Mouse (Mus musculus) midbrain, embryonic 11.5 days (tissue): ENCODE results near the gene Plet1. TPM values are rescaled to one million over a fixed set of nuclear protein-coding genes. Genes with fewer than 3 reads are reported as not detected.

Source experiments
- ATAC-seq: fragments of 200-750 bp; cut with Nextera tagmentation; 2 replicates; pipeline ENCODE4 v1.8.0; 2017; ENCODE audit warnings: moderate TSS enrichment, moderate library complexity; ENCODE audit not compliant: low FRiP score
- DNase-seq: peaks from one replicate; pipeline ENCODE4 v3.0.0; 2015; ENCODE audit warnings: low spot score; ENCODE audit errors: missing footprints
- H3K27ac ChIP-seq: fragments of 300-500 bp; sonication (generic); 2 replicates; pipeline ENCODE4 v1.5.1; 2014; ENCODE audit warnings: low read depth, low read length
- H3K27me3 ChIP-seq: fragments of 300-500 bp; sonication (generic); 2 replicates; pipeline ENCODE4 v1.6.1; 2014; ENCODE audit warnings: mild to moderate bottlenecking, low read length, moderate library complexity, mixed read lengths; ENCODE audit not compliant: control insufficient read depth, insufficient read depth
- H3K36me3 ChIP-seq: fragments of 300-500 bp; sonication (generic); 2 replicates; pipeline ENCODE4 v1.6.1; 2014; ENCODE audit warnings: mild to moderate bottlenecking, low read length, moderate library complexity, mixed read lengths; ENCODE audit not compliant: control insufficient read depth, insufficient read depth
- H3K4me1 ChIP-seq: fragments of 300-500 bp; sonication (generic); 2 replicates; pipeline ENCODE4 v1.6.1; 2014; ENCODE audit warnings: low read length; ENCODE audit not compliant: control insufficient read depth, insufficient read depth
- H3K4me2 ChIP-seq: fragments of 300-500 bp; sonication (generic); 2 replicates; pipeline ENCODE4 v1.6.1; 2014; ENCODE audit warnings: mild to moderate bottlenecking, moderate library complexity
- H3K4me3 ChIP-seq: fragments of 300-500 bp; sonication (generic); 2 replicates; pipeline ENCODE4 v1.5.1; 2014; ENCODE audit warnings: low read depth, low read length
- H3K9ac ChIP-seq: fragments of 300-500 bp; sonication (generic); 2 replicates; pipeline ENCODE4 v1.6.1; 2014; ENCODE audit warnings: low read length
- H3K9me3 ChIP-seq: fragments of 300-500 bp; sonication (generic); 2 replicates; pipeline ENCODE4 v1.6.1; 2016; ENCODE audit warnings: low read length; ENCODE audit not compliant: control insufficient read depth
- WGBS: fragments of 180-500 bp; shearing (Covaris S2); extraction: QIAGEN DNeasy Blood & Tissue Kit; methylation state at CpG from one replicate; pipeline ENCODE4 v1.1.7; 2014; 5-methylcytosine and 5-hydroxymethylcytosine counted together
- polyA plus RNA-seq: library from polyadenylated mRNA; unstranded; fragments of >200 nt; fragmentation: Nextera tagmentation; extraction: Ambion mirVana; gene quantifications from 2 replicates; pipeline ENCODE4 v1.2.1, GENCODE M21; 2014

Gene Plet1
- polyA plus RNA-seq, 1 experiment from 2014 or later, result 0.78 TPM

- Histone ChIP-seq H3K9me3 (no peaks in the 10 kb centered on the region), H3K9ac (no peak overlapping the region), H3K36me3 (no peaks in the 10 kb centered on the region), H3K4me1 (no peaks in the 10 kb centered on the region), H3K27ac (no peak overlapping the region), H3K4me2 (no peak overlapping the region), H3K27me3 (no peaks in the 10 kb centered on the region), H3K4me3 (no peak overlapping the region)
- 90% methylated on average over 6 of the region's 6 CpGs for WGBS
- ATAC-seq (no peak), DNase-seq (no peak)
These were observed 26.4 kb downstream of the Plet1 start for GRCm38 (mm10) chr9:50520748-50521147.

DNA sequence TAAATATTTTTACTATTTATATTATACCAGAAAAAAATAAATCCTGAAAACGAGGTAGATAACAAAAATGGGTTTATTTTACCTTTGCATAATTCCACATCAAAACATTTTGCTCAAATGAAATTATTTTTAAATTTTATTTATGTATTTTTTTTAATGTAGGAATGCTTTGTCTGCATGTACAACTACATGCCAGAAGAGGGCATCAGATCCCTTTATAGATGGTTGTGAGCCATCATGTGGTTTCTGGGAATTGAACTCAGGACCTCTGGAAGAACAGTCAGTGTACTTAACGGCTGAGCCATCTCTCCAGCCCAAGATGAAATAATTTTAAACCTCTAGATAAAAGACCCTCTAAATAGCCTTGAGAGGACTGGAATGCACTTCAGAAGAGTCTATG, 27.2 kb downstream of the Plet1 start:
- Histone ChIP-seq H3K4me3 (no peak overlapping the region), H3K27ac (no peak overlapping the region), H3K36me3 (no peaks in the 10 kb centered on the region), H3K4me2 (no peak overlapping the region), H3K27me3 (no peaks in the 10 kb centered on the region), H3K9ac (no peak overlapping the region), H3K4me1 (no peaks in the 10 kb centered on the region), H3K9me3 (no peaks in the 10 kb centered on the region)
- ATAC-seq (no peak), DNase-seq (no peak)
- 58% methylated on average over 2 of the region's 2 CpGs for WGBS

DNA sequence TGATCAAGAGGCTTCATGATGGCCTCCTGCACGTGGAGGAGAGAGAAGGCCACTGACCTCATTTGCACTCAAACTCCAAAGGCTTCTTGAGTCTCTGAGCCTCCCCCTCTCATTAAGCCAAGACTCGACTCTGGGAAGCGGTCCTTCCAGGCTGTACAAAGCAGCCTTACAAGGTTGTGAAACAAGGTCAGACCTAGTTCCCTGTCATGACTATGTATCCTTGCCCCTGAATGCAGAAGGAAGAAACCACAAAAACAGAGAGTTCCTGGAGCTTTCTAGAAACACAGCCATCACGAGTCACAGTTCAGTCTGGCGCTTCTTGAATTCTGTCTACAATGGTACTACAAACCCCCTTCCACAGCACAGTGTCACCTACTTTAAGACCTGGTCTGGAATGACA, 28.2 kb downstream of the Plet1 start:
- DNase-seq (no peak), ATAC-seq (no peak)
- H3K4me2 ChIP-seq, result no peak overlapping the region
- no peak overlapping the region for H3K27ac ChIP-seq
- no peaks in the 10 kb centered on the region for H3K27me3 ChIP-seq
- H3K36me3 ChIP-seq, result no peaks in the 10 kb centered on the region
- no peak overlapping the region for H3K4me3 ChIP-seq
- no peaks in the 10 kb centered on the region for H3K9me3 ChIP-seq
- no peak overlapping the region for H3K9ac ChIP-seq
- WGBS, result 84% methylated on average over 5 of the region's 5 CpGs
- peaks cover 4% of the 10 kb centered on the region for H3K4me1 ChIP-seq

- H3K27me3 ChIP-seq, result no peaks in the 10 kb centered on the region
- no peak for DNase-seq
These were observed 30.6 kb downstream of the Plet1 start for GRCm38 (mm10) chr9:50524936-50525335.

DNA sequence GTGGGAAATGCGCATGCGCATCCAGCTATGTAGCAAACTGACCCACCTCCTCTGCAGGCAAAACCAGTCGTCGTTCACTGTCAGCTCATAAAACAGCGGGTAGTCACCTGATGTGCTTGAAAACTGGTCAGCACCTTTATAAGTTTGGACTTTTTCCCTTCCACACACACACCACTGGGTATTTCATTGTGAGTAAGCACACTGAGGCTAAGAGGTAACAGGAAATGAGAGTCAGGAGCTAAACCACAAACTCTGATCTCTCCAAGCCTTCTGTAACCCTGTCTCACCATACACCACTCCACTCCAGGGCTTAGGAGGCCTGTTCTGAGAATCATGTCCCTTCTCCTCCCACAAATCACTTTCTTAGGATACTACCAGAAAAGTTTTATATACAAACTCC, 31.3 kb downstream of the Plet1 start:
- H3K9me3 ChIP-seq, result no peaks in the 10 kb centered on the region
- WGBS, result 80% methylated on average over 5 of the region's 5 CpGs
- H3K9ac ChIP-seq, result no peak overlapping the region
- H3K36me3 ChIP-seq, result no peaks in the 10 kb centered on the region
- no peak overlapping the region for H3K4me3 ChIP-seq
- peaks cover 9% of the 10 kb centered on the region for H3K4me1 ChIP-seq
- no peaks in the 10 kb centered on the region for H3K27me3 ChIP-seq
- no peak overlapping the region for H3K4me2 ChIP-seq
- no peak for DNase-seq
- H3K27ac ChIP-seq, result no peak overlapping the region
- no peak for ATAC-seq

More at GRCm38 (mm10) chr9:50524936-50525335, 30.6 kb downstream of the Plet1 start:
- Histone ChIP-seq H3K27ac (no peak overlapping the region), H3K4me2 (no peak overlapping the region), H3K4me1 (peaks cover 9% of the 10 kb centered on the region), H3K4me3 (no peak overlapping the region), H3K9ac (no peak overlapping the region), H3K9me3 (no peaks in the 10 kb centered on the region), H3K36me3 (no peaks in the 10 kb centered on the region)
- ATAC-seq, result no peak
- 90% methylated on average over 5 of the region's 5 CpGs for WGBS

- 44% methylated on average over 7 of the region's 7 CpGs for WGBS
These were observed 33.5 kb downstream of the Plet1 start for GRCm38 (mm10) chr9:50527860-50528259.

GRCm38 (mm10) chr9:50528293-50528892, 34.1 kb downstream of the Plet1 start, which contains the start of gene Pts:
Gene Pts, minus strand, starts transcription at chr9:50528724.
- Histone ChIP-seq H3K4me3 (peak within 1 kb of the TSS; percentile 80), H3K9ac (peak within 1 kb of the TSS; percentile 83), H3K4me2 (peak within 1 kb of the TSS; percentile 57), H3K27me3 (no peaks in the 10 kb centered on the region), H3K27ac (peak within 1 kb of the TSS; percentile 54; the same call in 1 of the 2 replicates), H3K4me1 (peaks cover 9% of the 10 kb centered on the region), H3K9me3 (no peaks in the 10 kb centered on the region), H3K36me3 (no peaks in the 10 kb centered on the region)
- WGBS, result under 1% methylated on average over 54 of the region's 54 CpGs
- ATAC-seq (peak; percentile 99), DNase-seq (peak; percentile 99)

More at GRCm38 (mm10) chr9:50527860-50528259, 33.5 kb downstream of the Plet1 start:
- no peak for DNase-seq
- Histone ChIP-seq H3K4me2 (peak overlapping the region; percentile 57), H3K9ac (peak overlapping the region; percentile 83), H3K27ac (no peak overlapping the region), H3K27me3 (no peaks in the 10 kb centered on the region), H3K4me1 (peaks cover 9% of the 10 kb centered on the region), H3K36me3 (no peaks in the 10 kb centered on the region), H3K9me3 (no peaks in the 10 kb centered on the region), H3K4me3 (peak overlapping the region; percentile 80)
- ATAC-seq, result 0 out of 2 replicates have a peak, but pooled peaks have one; percentile 14

DNA sequence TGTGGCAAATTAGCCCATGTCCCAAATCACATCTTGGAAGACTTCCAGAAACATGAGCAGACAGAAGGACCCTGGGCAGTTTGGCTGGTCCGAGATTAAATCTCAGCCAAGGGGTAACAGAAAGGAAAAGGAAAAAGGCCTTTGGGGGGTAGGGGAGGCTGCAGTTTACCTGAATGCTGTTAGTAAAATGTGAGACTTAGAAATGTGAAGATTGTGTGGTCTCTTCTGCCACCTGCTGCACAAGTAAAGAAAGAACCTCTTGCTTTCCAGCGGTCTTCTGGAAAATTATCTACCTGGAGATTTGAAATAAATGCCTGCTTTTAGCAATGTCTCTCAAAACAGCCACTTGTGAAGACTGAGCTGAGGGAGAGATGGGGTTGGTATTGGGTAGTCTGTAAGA, 36.6 kb downstream of the Plet1 start:
- ATAC-seq (no peak), DNase-seq (no peak)
- Histone ChIP-seq H3K27me3 (no peaks in the 10 kb centered on the region), H3K4me2 (no peak overlapping the region), H3K9me3 (no peaks in the 10 kb centered on the region), H3K36me3 (no peaks in the 10 kb centered on the region), H3K4me3 (no peak overlapping the region), H3K27ac (no peak overlapping the region), H3K9ac (no peak overlapping the region), H3K4me1 (peaks cover 9% of the 10 kb centered on the region)
- WGBS, result 32% methylated on average over 2 of the region's 2 CpGs

DNA sequence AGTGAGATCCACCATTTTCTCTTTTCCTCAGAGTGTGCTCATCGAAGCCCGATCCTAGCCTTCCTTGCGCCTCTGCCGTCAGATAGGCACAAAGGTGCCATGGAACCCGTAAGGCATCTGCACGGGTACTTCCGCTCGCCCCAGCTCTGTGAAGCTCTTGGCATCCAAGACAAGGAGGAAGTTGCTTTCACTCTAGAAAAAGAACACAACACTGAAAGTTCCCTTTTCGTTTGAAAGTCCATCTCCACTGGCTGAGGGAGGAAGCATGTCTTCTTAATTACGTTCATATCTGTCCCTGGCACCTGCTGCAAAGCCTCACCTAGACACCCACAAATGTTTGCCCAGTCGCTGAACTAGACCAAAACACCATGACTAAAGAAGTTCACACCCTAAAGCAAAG, 39.0 kb downstream of the Plet1 start:
- H3K4me2 ChIP-seq, result no peak overlapping the region
- ATAC-seq (no peak), DNase-seq (no peak)
- H3K27me3 ChIP-seq, result no peaks in the 10 kb centered on the region
- no peaks in the 10 kb centered on the region for H3K9me3 ChIP-seq
- no peaks in the 10 kb centered on the region for H3K36me3 ChIP-seq
- H3K27ac ChIP-seq, result no peak overlapping the region
- no peak overlapping the region for H3K4me3 ChIP-seq
- H3K4me1 ChIP-seq, result no peaks in the 10 kb centered on the region
- 80% methylated on average over 11 of the region's 11 CpGs for WGBS
- no peak overlapping the region for H3K9ac ChIP-seq
